8 mouse cellular contexts compared by ENCODE assay signal in genomic region chr15:10313522-10314455, GRCm38 (mm10). TPM values are rescaled to one million over a fixed set of nuclear protein-coding genes. Genes with fewer than 3 reads are reported as not detected.
A peak's percentile ranks its signal among the peaks of the same experiment; 100 is the strongest.
DNase-seq lines count a peak whose midpoint lies in the region; ATAC-seq and TF ChIP-seq lines count a peak whose summit lies in the region.
"Had no signal": no experiment of that assay in that cellular context is flagged by ENCODE, and none has a peak within 500 bp of the region (broad histone marks: within the 10 kb centered on the region; RNA-seq: fewer than 3 reads in every experiment).

No protein-coding gene starts in this region.

- H3K4me1 ChIP-seq in ES-E14 (ENCODE audit: control insufficient read depth in 2 of 2, insufficient read depth in 2 of 2, low read length in 2 of 2, poor library complexity in 1 of 2), result no peaks in the 10 kb centered on the region
- no peaks in the 10 kb centered on the region for H3K4me1 ChIP-seq in midbrain, embryonic 11.5 days (ENCODE audit: control insufficient read depth, insufficient read depth, low read length)
- H3K4me1 ChIP-seq in spleen, adult 2 months (ENCODE audit: control insufficient read depth, insufficient read depth, insufficient read length), result no peaks in the 10 kb centered on the region
- H3K4me1 ChIP-seq: limb, embryonic 12.5 days had no signal

- H3K9ac ChIP-seq in ES-E14 (ENCODE audit: insufficient read depth, low read depth, low read length, poor library complexity, severe bottlenecking), result no peak overlapping the region
- H3K9ac ChIP-seq in midbrain, embryonic 11.5 days (ENCODE audit: low read length), result no peak overlapping the region
- H3K9ac ChIP-seq: limb, embryonic 12.5 days had no signal

- no peaks in the 10 kb centered on the region for H3K79me3 ChIP-seq in C2C12 (ENCODE audit: low read depth)

- H3ac ChIP-seq in C2C12 (ENCODE audit: control insufficient read depth, insufficient read length, low read depth), result no peak overlapping the region

- peak; percentile 31 for DNase-seq in ES-E14 (ENCODE audit: low read depth, low spot score)
- DNase-seq in cerebellum, postnatal 36 days, result peak; percentile 13 to 17
- peak; percentile 31 to 68 for DNase-seq in layer of hippocampus, adult 8-10 months (ENCODE audit: low spot score in 2 of 2)
- DNase-seq in midbrain, embryonic 11.5 days (ENCODE audit: low spot score, missing footprints), result peak; percentile 87
- DNase-seq in spleen, adult 2 months (ENCODE audit: low read depth in 1 of 2, low spot score in 2 of 2), result peak; percentile 21 to 30

- H3K36me3 ChIP-seq in C2C12 (ENCODE audit: control insufficient read depth, insufficient read depth) (no peaks in the 10 kb centered on the region), ES-E14 (ENCODE audit: control insufficient read depth, insufficient read depth, low read length, poor library complexity, severe bottlenecking) (no peaks in the 10 kb centered on the region)
- H3K36me3 ChIP-seq in midbrain, embryonic 11.5 days (ENCODE audit: control insufficient read depth, insufficient read depth, low read length), result no peaks in the 10 kb centered on the region
- no peaks in the 10 kb centered on the region for H3K36me3 ChIP-seq in spleen, adult 2 months (ENCODE audit: control insufficient read depth, insufficient read depth, low read length)
- H3K36me3 ChIP-seq: limb, embryonic 12.5 days had no signal

- no peak for TF ChIP-seq POLR2A in spleen, adult 2 months (IDR thresholded peaks at IDR 0.05; ENCODE audit: low read depth, low read length)

- no peak overlapping the region for H3K27ac ChIP-seq in ES-E14 (ENCODE audit: insufficient read depth, low read depth, low read length, poor library complexity, severe bottlenecking)
- no peak overlapping the region for H3K27ac ChIP-seq in midbrain, embryonic 11.5 days (ENCODE audit: low read depth, low read length)
- no peak overlapping the region for H3K27ac ChIP-seq in spleen, adult 2 months (ENCODE audit: insufficient read depth, low read length)
- H3K27ac ChIP-seq: limb, embryonic 12.5 days had no signal

- WGBS in midbrain, embryonic 11.5 days, result 54% methylated on average over 6 of the region's 7 CpGs
- 50% methylated on average over 7 of the region's 7 CpGs for WGBS in spleen, adult 2 months

- peak; percentile 46; the same call in 1 of the 2 replicates for ATAC-seq in granulocyte monocyte progenitor cell, adult 5-6 weeks (replicated peaks; ENCODE audit: poor library complexity, severe bottlenecking)
- peak; percentile 67; the same call in 1 of the 2 replicates for ATAC-seq in midbrain, embryonic 11.5 days (ENCODE audit: low FRiP score)

- no peaks in the 10 kb centered on the region for H3K9me3 ChIP-seq in ES-E14 (ENCODE audit: control insufficient read depth, insufficient read depth, low read depth, low read length)
- H3K9me3 ChIP-seq in midbrain, embryonic 11.5 days (ENCODE audit: control insufficient read depth, low read length), result no peaks in the 10 kb centered on the region
- H3K9me3 ChIP-seq: limb, embryonic 12.5 days had no signal

- H3K79me2 ChIP-seq in C2C12 (ENCODE audit: control insufficient read depth, insufficient read depth), result no peaks in the 10 kb centered on the region

- in situ Hi-C loops in ES-E14 (cut with MboI; ENCODE audit: low sequenced_read_pairs in 2 of 2, unreplicated experiment in 2 of 2), result loop anchor here in 1 of 2 experiments (25.0 kb wide), 1 partner anchor 851 kb away; no protein-coding TSS in a partner anchor

- H3K27me3 ChIP-seq in C2C12 (ENCODE audit: control insufficient read depth, insufficient read depth, insufficient read length), result peaks cover 17% of the 10 kb centered on the region
- H3K27me3 ChIP-seq in midbrain, embryonic 11.5 days (ENCODE audit: control insufficient read depth, insufficient read depth, low read length), result no peaks in the 10 kb centered on the region
- H3K27me3 ChIP-seq in spleen, adult 2 months (ENCODE audit: control insufficient read depth, insufficient read depth, low read length), result no peaks in the 10 kb centered on the region
- H3K27me3 ChIP-seq: limb, embryonic 12.5 days had no signal

- H3K4me3 ChIP-seq in C2C12 (ENCODE audit: insufficient read depth, poor library complexity, severe bottlenecking) (no peak overlapping the region), ES-E14 (ENCODE audit: insufficient read depth in 1 of 2, low read depth in 1 of 2, low read length in 2 of 2, poor library complexity in 1 of 2, severe bottlenecking in 1 of 2) (no peak overlapping the region)
- H3K4me3 ChIP-seq in midbrain, embryonic 11.5 days (ENCODE audit: low read depth, low read length), result no peak overlapping the region
- no peak overlapping the region for H3K4me3 ChIP-seq in spleen, adult 2 months (ENCODE audit: extremely low read depth, insufficient read depth, insufficient read length)
- H3K4me3 ChIP-seq: limb, embryonic 12.5 days had no signal

- TF ChIP-seq CTCF in C2C12 (IDR thresholded peaks at IDR 0.05; ENCODE audit: control insufficient read depth, insufficient read depth, insufficient read length), result peak; percentile 27
- TF ChIP-seq CTCF in spleen, adult 2 months (IDR thresholded peaks at IDR 0.05; ENCODE audit: extremely low read depth, insufficient read depth, insufficient read length, insufficient replicate concordance), result peak; percentile 40; the same call in 1 of the 2 replicates

- H3K4me2 ChIP-seq in midbrain, embryonic 11.5 days, result no peak overlapping the region
- H3K4me2 ChIP-seq: limb, embryonic 12.5 days had no signal

TF ChIP-seq in C2C12, 6 proteins besides CTCF, POLR2A, EP300 and RAD21:
- TF ChIP-seq CEBPB (IDR thresholded peaks at IDR 0.05; ENCODE audit: low read depth), result no peak
- no peak for TF ChIP-seq USF1 (IDR thresholded peaks at IDR 0.05; ENCODE audit: low read depth)
- TF ChIP-seq FOSL1 (IDR thresholded peaks at IDR 0.05; ENCODE audit: insufficient read depth, low read length, poor library complexity, severe bottlenecking), result no peak
- no peak for TF ChIP-seq MYOD1 (IDR thresholded peaks at IDR 0.05; ENCODE audit: control insufficient read depth, insufficient read length, low read depth)
- TF ChIP-seq MAX (IDR thresholded peaks at IDR 0.05), result no peak
- no peak for TF ChIP-seq MYOG (IDR thresholded peaks at IDR 0.05; ENCODE audit: control insufficient read depth, extremely low read depth, insufficient read length)
TF ChIP-seq in C2C12: peak in this region for 0.

TF ChIP-seq in ES-E14, 5 proteins besides CTCF, POLR2A, EP300 and RAD21:
- TF ChIP-seq ZC3H11A (IDR thresholded peaks at IDR 0.05; ENCODE audit: borderline replicate concordance, low read depth, low read length) (peak; percentile 53; the same call in 1 of the 2 replicates), MAFK (IDR thresholded peaks at IDR 0.05; ENCODE audit: insufficient read depth, low read depth, low read length) (no peak)

RNA-seq across cellular contexts. Expression of gene Gm21973, which starts 11.4 kb away (rescaled TPM):
- polyA plus RNA-seq in C2C12 (2012; fragmentation: generic; extraction: Trizol), result not detected
- total RNA-seq in ES-E14 (2012; rRNA removed), result not detected in 2 replicates
- total RNA-seq in granulocyte monocyte progenitor cell, adult 5-6 weeks (2014; fragmentation: Nextera tagmentation), result not detected in 2 replicates
- not detected in 2 replicates for total RNA-seq in granulocyte monocyte progenitor cell, adult 5-6 weeks (2017)
- not detected for total RNA-seq in layer of hippocampus, adult 8-10 months (2022)
- polyA plus RNA-seq in midbrain, embryonic 11.5 days (2014; fragmentation: Nextera tagmentation; extraction: Ambion mirVana), result not detected in 2 replicates
- polyA plus RNA-seq in spleen, adult 2 months (2012; rRNA removed), result not detected in 2 replicates
- polyA plus RNA-seq: limb, embryonic 12.5 days had no signal

RNA-seq across cellular contexts. Expression of gene Agxt2, which starts 44.5 kb away (rescaled TPM):
- polyA plus RNA-seq in C2C12 (2012; fragmentation: generic; extraction: Trizol), result not detected
- not detected in 2 replicates for total RNA-seq in ES-E14 (2012; rRNA removed)
- not detected in 2 replicates for total RNA-seq in granulocyte monocyte progenitor cell, adult 5-6 weeks (2014; fragmentation: Nextera tagmentation)
- not detected in 2 replicates for total RNA-seq in granulocyte monocyte progenitor cell, adult 5-6 weeks (2017)
- total RNA-seq in layer of hippocampus, adult 8-10 months (2022), result not detected
- not detected in 2 replicates for polyA plus RNA-seq in midbrain, embryonic 11.5 days (2014; fragmentation: Nextera tagmentation; extraction: Ambion mirVana)
- polyA plus RNA-seq in spleen, adult 2 months (2012; rRNA removed), result not detected in 2 replicates
- polyA plus RNA-seq: limb, embryonic 12.5 days had no signal

Comparison
In these comparisons a context has a peak if more than half of its experiments do, and no peak if none do; other contexts are left out.
1. DNase-seq: peak in every context shown above with its lines; median percentile 87 in midbrain, embryonic 11.5 days; 50 in layer of hippocampus, adult 8-10 months; 31 in ES-E14; 26 in spleen, adult 2 months; 15 in cerebellum, postnatal 36 days.